10 mouse cellular contexts compared by ENCODE assay signal in the genomic region with DNA sequence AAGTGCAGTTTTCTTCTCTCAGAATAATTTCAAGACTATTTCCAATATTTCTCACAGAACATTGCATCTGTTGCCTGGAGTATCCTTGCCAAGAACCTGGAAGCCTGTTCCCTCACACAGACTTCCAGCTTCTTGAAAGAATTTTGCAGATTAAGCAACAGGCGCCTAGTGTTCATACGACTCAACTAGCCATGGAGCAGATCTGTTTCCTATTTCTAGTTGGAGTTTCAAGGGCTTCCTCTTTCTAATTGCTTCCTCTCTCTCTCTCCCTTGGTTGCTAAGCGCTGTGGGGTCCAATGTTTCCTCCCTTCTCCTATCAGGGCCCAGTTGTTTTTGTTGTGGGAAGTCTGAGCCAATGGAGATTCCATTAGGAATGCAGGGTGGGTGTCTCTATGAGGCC. TPM values are rescaled to one million over a fixed set of nuclear protein-coding genes. Genes with fewer than 3 reads are reported as not detected.
DNase-seq lines count a peak whose midpoint lies in the region; ATAC-seq and TF ChIP-seq lines count a peak whose summit lies in the region.
"Had no signal": no experiment of that assay in that cellular context is flagged by ENCODE, and none has a peak within 500 bp of the region (broad histone marks: within the 10 kb centered on the region; RNA-seq: fewer than 3 reads in every experiment).

No protein-coding gene starts in this region.

- no peaks in the 10 kb centered on the region for H3K4me1 ChIP-seq in lung, embryonic 14.5 days (ENCODE audit: insufficient read depth)
- peaks cover 9% of the 10 kb centered on the region; the same call in 1 of the 2 replicates for H3K4me1 ChIP-seq in embryonic facial prominence, embryonic 12.5 days

- H3K9me3 ChIP-seq in lung, embryonic 14.5 days (ENCODE audit: low read depth, low read length) = no peaks in the 10 kb centered on the region
- no peaks in the 10 kb centered on the region for H3K9me3 ChIP-seq in embryonic facial prominence, embryonic 12.5 days

- peak; percentile 60 for ATAC-seq in lung, embryonic 14.5 days (ENCODE audit: insufficient read depth)
- 0 out of 2 replicates have a peak, but pooled peaks have one; percentile 35 for ATAC-seq in embryonic facial prominence, embryonic 12.5 days (ENCODE audit: insufficient number of reproducible peaks, insufficient read depth, low FRiP score, low TSS enrichment)
- ATAC-seq in megakaryocyte progenitor cell, adult 5-6 weeks (replicated peaks; ENCODE audit: poor library complexity) = peak; percentile 85
- ATAC-seq: midbrain, embryonic 16.5 days had no signal

- H3K27me3 ChIP-seq in lung, embryonic 14.5 days (ENCODE audit: insufficient read depth, low read length) = no peaks in the 10 kb centered on the region
- no peaks in the 10 kb centered on the region for H3K27me3 ChIP-seq in embryonic facial prominence, embryonic 12.5 days

- no peak overlapping the region for H3K9ac ChIP-seq in lung, embryonic 14.5 days
- H3K9ac ChIP-seq in embryonic facial prominence, embryonic 12.5 days = no peak overlapping the region

- no peak overlapping the region for H3K4me3 ChIP-seq in lung, embryonic 14.5 days (ENCODE audit: low read depth, low read length)
- H3K4me3 ChIP-seq in embryonic facial prominence, embryonic 12.5 days = no peak overlapping the region

- H3K27ac ChIP-seq in lung, embryonic 14.5 days (ENCODE audit: low read depth) = no peak overlapping the region
- no peak overlapping the region for H3K27ac ChIP-seq in embryonic facial prominence, embryonic 12.5 days

- 54% methylated on average over 3 of the region's 3 CpGs for WGBS in lung, embryonic 14.5 days
- 27% methylated on average over 3 of the region's 3 CpGs for WGBS in embryonic facial prominence, embryonic 12.5 days

- no peak for TF ChIP-seq CTCF in lung, embryonic 14.5 days (IDR thresholded peaks at IDR 0.05; ENCODE audit: low read depth)

- H3K4me2 ChIP-seq in lung, embryonic 14.5 days = no peak overlapping the region
- no peak overlapping the region for H3K4me2 ChIP-seq in embryonic facial prominence, embryonic 12.5 days (replicated peaks)

- H3K36me3 ChIP-seq in lung, embryonic 14.5 days (ENCODE audit: insufficient read depth) = no peaks in the 10 kb centered on the region
- no peaks in the 10 kb centered on the region for H3K36me3 ChIP-seq in embryonic facial prominence, embryonic 12.5 days

- peak; percentile 54 for DNase-seq in heart, adult 8-10 months (ENCODE audit: low spot score)
- DNase-seq in heart, postnatal 4 days = no peak
- DNase-seq in lung, embryonic 14.5 days = peak; percentile 47
- no peak for DNase-seq in lung, postnatal 14 days
- no peak for DNase-seq in urinary bladder, adult 2 months (ENCODE audit: low spot score)
- no peak for DNase-seq in cerebellum, adult 11 months
- DNase-seq: adrenal gland, postnatal 10 days had no signal

RNA-seq across cellular contexts. Expression of a gene that starts 7.7 kb away (rescaled TPM):
- 1 to 10 TPM; 2.8 to 7.7 (median 3.9) TPM for total RNA-seq in heart, adult 8-10 months (2022)
- 10 to 100 TPM; 11.8 to 12.1 TPM for total RNA-seq in heart, postnatal 4 days (2021)
- polyA plus RNA-seq in lung, embryonic 14.5 days (2014; fragmentation: Nextera tagmentation; extraction: Ambion mirVana) = 42.6 and 44.1 TPM in 2 replicates
- 15.8 TPM in 2 replicates for polyA plus RNA-seq in embryonic facial prominence, embryonic 12.5 days (2016; fragmentation: Nextera tagmentation; extraction: Ambion mirVana)
- 0.12 and 0.17 TPM in 2 replicates for total RNA-seq in megakaryocyte progenitor cell, adult 5-6 weeks (2015)
- 0.34 and 1.2 TPM in 2 replicates for total RNA-seq in megakaryocyte progenitor cell, adult 5-6 weeks (2017)
- polyA plus RNA-seq in urinary bladder, adult 2 months (2012; rRNA removed) = 11.6 and 14.6 TPM in 2 replicates

Comparison
In these comparisons a context has a peak if more than half of its experiments do, and no peak if none do; other contexts are left out.
1. DNase-seq: peak in heart, adult 8-10 months (single experiment) and lung, embryonic 14.5 days (single experiment); none in heart, postnatal 4 days (single experiment), lung, postnatal 14 days (single experiment), urinary bladder, adult 2 months (single experiment) and cerebellum, adult 11 months (single experiment).
2. ATAC-seq: peak in every context shown above with its lines; median percentile 85 in megakaryocyte progenitor cell, adult 5-6 weeks; 60 in lung, embryonic 14.5 days; 35 in embryonic facial prominence, embryonic 12.5 days.